Mouse (Mus musculus): ENCODE data around the gene Tmem177. TPM values are rescaled to one million over a fixed set of nuclear protein-coding genes. Genes with fewer than 3 reads are reported as not detected.

Tmem177 gene
- 4.6 and 5.6 TPM in 2 replicates for total RNA-seq (2014; fragmentation: Nextera tagmentation)
- total RNA-seq (2017): 5.1 and 5.4 TPM in 2 replicates

GRCm38 (mm10) chr1:119912953-119913814, at the start of gene Tmem177:
Gene Tmem177, minus strand, starts transcription at chr1:119913208.
- peak; percentile 97 for ATAC-seq (replicated peaks; ENCODE audit: poor library complexity, severe bottlenecking)

- no peak for ATAC-seq (replicated peaks; ENCODE audit: poor library complexity, severe bottlenecking)
These were observed 46.9 kb upstream of the Tmem177 start for GRCm38 (mm10) chr1:119959920-119960319.

GRCm38 (mm10) chr1:119959464-119959863, 46.5 kb upstream of the Tmem177 start:
- ATAC-seq (replicated peaks; ENCODE audit: poor library complexity, severe bottlenecking): no peak

GRCm38 (mm10) chr1:119957716-119958222, 44.8 kb upstream of the Tmem177 start:
- ATAC-seq (replicated peaks; ENCODE audit: poor library complexity, severe bottlenecking): no peak

GRCm38 (mm10) chr1:119954680-119955079, 41.7 kb upstream of the Tmem177 start:
- ATAC-seq (replicated peaks; ENCODE audit: poor library complexity, severe bottlenecking): no peak

- no peak for ATAC-seq (replicated peaks; ENCODE audit: poor library complexity, severe bottlenecking)
These were observed 40.4 kb upstream of the Tmem177 start for GRCm38 (mm10) chr1:119953456-119953855.

- ATAC-seq (replicated peaks; ENCODE audit: poor library complexity, severe bottlenecking): no peak
These were observed 37.1 kb upstream of the Tmem177 start for GRCm38 (mm10) chr1:119950086-119950485.

GRCm38 (mm10) chr1:119936861-119937260, 23.9 kb upstream of the Tmem177 start:
- no peak for ATAC-seq (replicated peaks; ENCODE audit: poor library complexity, severe bottlenecking)

GRCm38 (mm10) chr1:119931421-119932150, 18.6 kb upstream of the Tmem177 start:
- no peak for ATAC-seq (replicated peaks; ENCODE audit: poor library complexity, severe bottlenecking)

GRCm38 (mm10) chr1:119929715-119930114, 16.7 kb upstream of the Tmem177 start:
- peak; percentile 48 for ATAC-seq (replicated peaks; ENCODE audit: poor library complexity, severe bottlenecking)

GRCm38 (mm10) chr1:119919299-119919698, 6.3 kb upstream of the Tmem177 start:
- ATAC-seq (replicated peaks; ENCODE audit: poor library complexity, severe bottlenecking): peak; percentile 84

GRCm38 (mm10) chr1:119916823-119917371, 3.9 kb upstream of the Tmem177 start:
- no peak for ATAC-seq (replicated peaks; ENCODE audit: poor library complexity, severe bottlenecking)

GRCm38 (mm10) chr1:119907206-119907748, 5.7 kb downstream of the Tmem177 start:
- no peak for ATAC-seq (replicated peaks; ENCODE audit: poor library complexity, severe bottlenecking)

GRCm38 (mm10) chr1:119903231-119903620, 9.8 kb downstream of the Tmem177 start:
- ATAC-seq (replicated peaks; ENCODE audit: poor library complexity, severe bottlenecking): peak; percentile 46; the same call in 1 of the 2 replicates

GRCm38 (mm10) chr1:119902551-119903230, 10.3 kb downstream of the Tmem177 start:
- 0 out of 2 replicates have a peak, but pooled peaks have one; percentile 4 for ATAC-seq (replicated peaks; ENCODE audit: poor library complexity, severe bottlenecking)

- no peak for ATAC-seq (replicated peaks; ENCODE audit: poor library complexity, severe bottlenecking)
These were observed 13.5 kb downstream of the Tmem177 start for GRCm38 (mm10) chr1:119899195-119900123.

GRCm38 (mm10) chr1:119894936-119895335, 18.1 kb downstream of the Tmem177 start:
- peak; percentile 74 for ATAC-seq (replicated peaks; ENCODE audit: poor library complexity, severe bottlenecking)

- ATAC-seq (replicated peaks; ENCODE audit: poor library complexity, severe bottlenecking): no peak
These were observed 19.4 kb downstream of the Tmem177 start for GRCm38 (mm10) chr1:119893600-119893999.

GRCm38 (mm10) chr1:119892933-119893332, 20.1 kb downstream of the Tmem177 start:
- ATAC-seq (replicated peaks; ENCODE audit: poor library complexity, severe bottlenecking): peak; percentile 72
